Mouse (Mus musculus): ENCODE measurements around the gene Sh3bp5.

GRCm38 (mm10) chr14:31396428-31396827 lies 39.5 kb downstream of the Sh3bp5 start:
- no peak for TF ChIP-seq CTCF (IDR thresholded peaks at IDR 0.05; ENCODE audit: control insufficient read depth, insufficient read depth, insufficient read length)
- TF ChIP-seq MYOD1 (IDR thresholded peaks at IDR 0.05; ENCODE audit: control insufficient read depth, insufficient read length, low read depth) = no peak
- TF ChIP-seq MAX (IDR thresholded peaks at IDR 0.05) = no peak
- no peak for TF ChIP-seq MYOG (IDR thresholded peaks at IDR 0.05; ENCODE audit: control insufficient read depth, extremely low read depth, insufficient read length)
